Mouse (Mus musculus) brain, adult 2 months (tissue): ENCODE measurements around the gene Raver1.
"Not testable (repeated sequence)": the region's sequence is repeated elsewhere in the genome, so short reads cannot be mapped to it uniquely, and the experiment has no call there.

Source experiments
- DNase-seq: peaks from one replicate; pipeline ENCODE4 v3.0.0; 2011; ENCODE audit warnings: low read depth, low spot score

The Raver1 gene

DNA sequence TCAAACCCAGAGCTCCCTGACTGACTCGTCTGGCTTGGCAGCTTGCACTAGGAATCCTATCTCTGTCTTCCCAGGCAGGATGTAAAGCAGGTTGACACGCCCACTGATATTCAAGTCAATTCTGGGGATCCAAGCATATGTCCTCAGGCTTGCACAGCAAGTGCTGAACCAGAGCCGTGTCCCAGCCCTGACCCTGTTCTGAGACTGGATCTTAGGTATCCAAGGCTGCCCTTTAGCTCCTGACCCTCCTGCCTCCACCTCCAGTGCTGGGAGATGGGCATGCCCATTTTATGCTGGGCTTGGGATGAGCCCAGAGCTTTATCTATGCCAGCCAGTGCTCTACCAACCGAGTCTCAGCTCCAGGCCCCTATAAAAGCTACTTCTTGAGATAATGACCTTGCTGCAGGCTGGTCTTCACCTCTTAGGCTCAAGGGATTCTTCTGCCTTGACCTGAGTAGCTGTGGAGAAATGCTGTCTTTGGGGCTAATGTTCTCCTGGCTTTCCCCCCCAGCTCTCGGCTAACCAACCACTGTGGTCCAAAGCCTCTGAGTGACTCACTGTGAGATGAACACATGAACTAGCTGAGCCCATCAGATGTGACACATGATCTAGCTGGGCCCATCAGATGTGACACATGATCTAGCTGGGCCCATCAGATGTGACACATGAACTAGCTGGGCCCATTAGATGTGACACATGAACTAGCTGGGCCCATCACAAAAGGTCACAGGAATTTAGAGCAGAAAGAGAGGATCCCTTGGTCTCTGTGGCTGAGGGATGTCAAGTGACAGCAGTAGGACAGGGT lies 14.2 kb upstream of the Raver1 start:
- DNase-seq = peak; percentile 60

DNA sequence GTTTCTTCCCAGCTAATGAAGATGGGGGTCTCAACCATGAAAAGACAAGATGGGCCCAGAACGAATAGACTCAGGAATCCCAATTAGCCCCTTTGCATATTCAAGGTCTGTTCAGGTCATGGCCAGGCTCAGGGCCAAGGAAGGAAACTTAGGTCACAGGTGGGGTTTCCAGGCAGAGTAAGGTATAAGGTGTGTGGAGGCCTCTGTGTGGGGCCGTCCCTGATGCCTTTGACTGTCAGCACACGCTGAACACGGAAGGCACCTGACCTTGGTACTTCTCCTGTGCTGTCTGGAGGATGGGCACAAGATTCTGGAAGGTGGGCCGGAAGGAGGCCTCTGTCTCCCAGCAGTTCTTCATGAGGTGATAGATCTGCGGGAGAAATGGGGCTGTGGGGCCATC lies 13.0 kb upstream of the Raver1 start:
- DNase-seq = no peak

DNA sequence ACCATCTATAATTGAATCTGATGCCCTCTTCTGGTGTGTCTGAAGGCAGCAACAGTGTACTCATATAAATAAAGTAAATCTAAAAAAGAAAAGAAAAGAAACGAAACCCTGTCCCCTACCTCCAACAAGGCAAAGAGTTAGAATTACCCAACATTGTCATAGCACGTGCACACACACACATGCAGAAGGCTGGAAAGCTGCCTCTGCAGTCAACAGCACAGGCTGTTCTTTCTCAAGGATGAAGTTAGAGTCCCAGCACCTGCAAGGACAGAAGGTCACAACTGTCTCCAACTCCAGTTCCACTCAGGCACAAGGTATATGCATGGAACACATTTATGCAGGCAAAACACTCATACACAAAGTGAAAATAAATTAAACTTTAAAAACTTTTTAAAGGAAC lies 10.3 kb upstream of the Raver1 start:
- no peak for DNase-seq

DNA sequence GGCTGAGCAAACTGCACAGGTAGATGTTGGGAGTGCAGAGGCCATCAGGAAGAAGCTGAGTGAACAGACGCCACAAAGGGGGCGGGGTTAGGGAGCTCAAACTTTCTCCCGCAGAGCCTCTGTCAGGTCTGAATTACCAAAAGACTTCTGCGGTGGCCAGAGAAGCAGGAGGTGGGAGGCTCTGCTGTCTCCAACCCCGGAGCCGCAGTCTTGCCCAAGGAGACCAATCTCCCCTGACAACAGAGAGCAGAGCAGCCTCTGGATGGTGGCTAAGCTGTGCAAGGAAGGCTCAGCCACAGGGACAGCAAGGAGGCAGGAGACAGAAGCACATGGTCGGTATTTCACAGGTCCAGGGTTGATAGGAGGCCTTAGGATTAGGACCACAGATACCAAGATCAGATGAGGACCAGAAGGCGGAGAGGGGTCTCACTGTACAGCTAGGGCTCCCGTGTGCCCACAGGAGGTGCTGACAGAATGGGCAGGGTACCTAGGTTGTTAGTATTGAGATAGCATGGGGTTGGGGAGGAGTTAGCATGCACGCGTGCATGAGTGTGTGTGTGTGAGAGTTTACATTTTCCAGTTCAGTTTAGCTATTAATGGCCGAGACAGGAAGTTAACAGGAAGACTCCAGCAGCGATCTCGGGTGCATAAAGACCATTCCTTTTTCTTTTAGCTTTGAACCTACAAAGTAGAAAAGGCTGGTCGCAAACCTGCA lies 8.8 kb upstream of the Raver1 start:
- DNase-seq = no peak

- DNase-seq = peak; percentile 92
Observed at GRCm38 (mm10) chr9:21097793-21098192, 6.0 kb upstream of the Raver1 start.

GRCm38 (mm10) chr9:21095958-21096357 lies 4.2 kb upstream of the Raver1 start:
- no peak for DNase-seq

DNA sequence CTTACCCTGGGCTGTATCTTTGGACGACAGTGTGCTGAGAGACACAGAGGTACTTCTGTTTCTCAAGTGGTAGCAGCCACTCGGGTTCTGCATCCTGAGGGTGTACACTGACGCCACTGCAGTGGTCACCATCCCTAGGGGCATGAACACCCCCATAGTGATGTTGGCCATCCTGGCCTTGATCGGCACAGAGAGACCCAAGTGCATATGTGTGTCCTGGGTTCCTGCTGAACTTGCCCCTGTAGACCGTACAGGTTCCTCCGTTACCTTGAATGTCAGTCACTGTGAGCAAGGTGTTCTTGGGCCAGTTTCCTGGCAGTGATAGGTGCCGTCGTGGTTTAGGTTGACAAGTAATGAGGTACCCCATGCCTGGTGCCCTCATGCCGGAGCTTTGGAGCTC lies 1.6 kb upstream of the Raver1 start:
- DNase-seq = no peak

GRCm38 (mm10) chr9:21090972-21091706 lies 669 bp downstream of the Raver1 start:
- no peak for DNase-seq

DNA sequence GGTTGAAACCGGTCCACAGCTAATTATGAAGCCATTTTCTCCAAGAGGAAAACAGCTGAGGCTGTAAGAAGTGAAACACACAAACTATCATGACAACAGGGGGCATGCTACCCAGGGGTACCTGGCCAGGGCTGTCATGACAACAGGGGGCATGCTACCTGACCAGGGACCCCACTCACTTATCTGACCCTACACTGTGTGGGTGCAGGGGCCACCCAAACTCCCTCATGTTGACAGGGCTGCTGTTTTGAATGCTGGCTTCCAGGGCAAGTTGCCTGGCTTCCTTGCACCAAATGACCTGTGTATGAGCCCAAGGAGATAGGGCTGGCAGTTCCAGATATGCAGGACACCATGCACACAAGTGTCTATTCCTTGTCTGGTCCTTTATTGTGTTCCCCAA lies 1.3 kb downstream of the Raver1 start:
- no peak for DNase-seq

DNA sequence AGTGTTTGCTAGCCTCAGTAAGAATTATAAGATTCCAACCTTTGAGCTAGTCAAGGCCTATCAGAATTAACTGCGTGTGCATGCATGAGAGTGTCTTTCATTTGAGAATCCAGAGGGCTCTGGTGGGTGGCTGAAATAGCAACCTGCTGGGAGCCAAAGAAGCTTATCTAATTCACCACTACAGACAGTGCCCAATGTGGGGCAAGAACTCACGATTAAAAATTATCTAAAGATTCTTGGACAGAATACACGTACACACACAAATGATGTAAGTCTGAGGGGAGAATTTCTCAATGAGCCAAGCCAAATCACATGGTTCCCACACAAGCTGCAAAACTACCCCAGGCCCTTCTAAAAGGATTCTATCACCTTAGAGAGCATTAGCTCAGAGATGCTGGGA lies 8.5 kb downstream of the Raver1 start:
- DNase-seq = no peak

DNA sequence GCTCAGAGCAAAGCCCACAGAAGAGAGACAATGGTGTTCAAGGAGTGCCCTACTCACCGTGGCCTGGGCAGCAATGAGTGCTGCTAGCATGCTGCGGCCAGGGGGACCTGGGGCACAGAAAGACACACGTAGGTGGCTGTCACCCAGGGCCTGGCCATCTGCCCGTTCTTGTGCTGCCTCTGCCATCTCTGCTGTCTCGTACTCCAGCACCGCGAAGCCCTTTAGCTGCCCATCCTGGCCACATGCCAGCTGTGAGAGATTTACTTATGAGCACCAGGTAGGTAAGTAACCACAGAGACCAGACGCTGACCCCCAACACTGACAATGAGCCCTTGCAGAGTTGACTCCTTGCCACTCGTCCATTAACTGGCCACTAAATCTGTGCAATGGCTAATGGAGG lies 10.7 kb downstream of the Raver1 start:
- DNase-seq = no peak

GRCm38 (mm10) chr9:21075625-21076024 lies 16.2 kb downstream of the Raver1 start:
- DNase-seq = no peak

DNA sequence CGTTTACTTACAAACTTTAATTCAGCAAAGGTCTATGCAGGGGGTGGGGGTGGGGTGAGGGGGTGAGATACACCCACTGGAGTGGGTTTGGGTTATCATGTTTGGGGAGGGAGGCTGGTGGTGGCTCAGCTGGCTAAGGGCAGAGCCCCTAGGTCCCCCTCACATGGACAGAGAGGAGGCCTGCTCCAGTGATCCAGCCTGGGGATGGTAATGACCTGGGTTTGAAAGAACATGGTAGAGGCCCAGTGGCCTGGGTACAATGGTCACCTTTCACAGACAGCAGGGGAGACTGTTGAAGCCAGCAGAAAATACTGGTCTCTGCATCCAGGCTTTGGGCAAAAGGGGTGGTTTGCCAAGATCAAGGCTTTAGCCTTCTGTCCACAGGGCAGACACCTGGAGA lies 17.6 kb downstream of the Raver1 start:
- DNase-seq = no peak

- peak; percentile 97 for DNase-seq
Observed at GRCm38 (mm10) chr9:21073044-21073840, 18.6 kb downstream of the Raver1 start, which contains the start of the genes Gm49373 and Fdx1l. Gm49373 (minus strand) TSS chr9:21073096. Fdx1l (minus strand) TSS chr9:21073614.

DNA sequence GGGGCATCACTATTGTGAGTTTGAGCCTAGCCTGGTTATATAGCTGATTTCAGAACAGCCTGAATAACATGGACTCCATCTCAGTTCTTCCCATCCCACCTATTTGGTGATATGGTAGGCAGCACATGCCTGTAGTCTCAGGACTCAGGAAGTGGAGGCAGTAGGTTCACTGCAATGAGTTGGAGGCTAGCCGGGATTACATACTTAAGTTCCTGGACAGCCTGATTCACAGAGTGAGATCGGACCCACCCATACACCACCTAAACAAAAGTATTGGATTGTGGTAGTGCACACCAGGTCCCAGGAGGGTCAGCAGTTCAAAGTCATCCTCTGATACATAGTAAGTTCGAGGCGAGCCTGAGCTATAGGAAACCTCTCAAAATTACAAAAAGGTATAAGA lies 19.2 kb downstream of the Raver1 start:
- peak; percentile 36 for DNase-seq

DNA sequence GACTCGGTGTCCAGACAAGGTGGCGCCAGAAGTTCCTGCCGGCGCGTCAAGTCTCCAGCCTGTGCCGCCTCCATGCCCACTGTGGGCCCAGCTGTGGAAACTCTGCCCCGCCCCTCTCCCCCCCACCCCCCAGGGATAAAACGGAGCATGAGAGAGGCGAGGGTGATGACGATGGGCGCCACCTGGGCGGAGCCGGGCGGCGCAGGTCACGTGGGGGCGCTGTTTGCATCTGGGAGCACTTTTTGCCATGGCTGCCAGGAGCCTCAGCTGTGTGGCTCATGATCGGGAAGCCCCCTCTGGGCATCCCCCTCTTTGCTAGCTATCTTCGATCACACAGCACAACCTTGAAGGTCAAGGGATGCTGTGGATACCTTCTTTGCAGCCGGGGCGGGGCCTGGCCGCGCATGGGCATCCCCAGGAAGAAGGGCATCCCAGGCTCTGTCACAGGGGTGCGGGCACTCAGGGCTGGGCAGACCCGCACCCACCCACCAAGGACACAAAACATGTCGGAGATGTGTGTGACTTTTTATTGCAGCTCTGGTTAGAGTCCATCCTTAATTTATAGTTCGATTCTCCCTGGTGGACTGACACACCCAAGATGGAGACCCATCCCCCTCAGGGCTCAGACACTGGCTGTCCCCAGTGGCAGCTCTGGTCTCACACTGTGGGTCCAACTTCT lies 24.7 kb downstream of the Raver1 start, which contains the start of gene Zglp1:
Gene Zglp1, minus strand, starts transcription at position 88 of the 679 bp plus-strand sequence.
- no peak for DNase-seq

DNA sequence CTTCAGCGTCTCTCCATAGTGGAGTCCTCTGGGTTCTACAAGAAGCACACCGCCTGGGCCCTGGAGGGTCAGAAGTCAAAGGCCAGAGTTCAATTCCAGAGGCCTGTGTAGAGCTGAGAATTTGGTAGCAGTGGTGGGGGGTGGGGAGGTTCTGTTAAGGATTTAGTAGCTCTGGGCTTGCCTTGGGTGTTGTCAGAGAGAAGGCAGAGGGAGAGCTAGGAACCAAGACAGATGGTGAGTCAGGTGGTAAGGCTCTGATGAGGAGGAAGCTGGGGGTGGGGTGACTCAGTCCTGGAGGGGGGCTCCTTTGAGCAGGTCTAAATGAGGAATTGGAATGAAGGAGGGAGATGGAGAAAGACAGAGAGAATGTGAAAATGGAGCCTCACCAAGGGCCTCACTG lies 28.9 kb downstream of the Raver1 start:
- DNase-seq = peak; percentile 94

DNA sequence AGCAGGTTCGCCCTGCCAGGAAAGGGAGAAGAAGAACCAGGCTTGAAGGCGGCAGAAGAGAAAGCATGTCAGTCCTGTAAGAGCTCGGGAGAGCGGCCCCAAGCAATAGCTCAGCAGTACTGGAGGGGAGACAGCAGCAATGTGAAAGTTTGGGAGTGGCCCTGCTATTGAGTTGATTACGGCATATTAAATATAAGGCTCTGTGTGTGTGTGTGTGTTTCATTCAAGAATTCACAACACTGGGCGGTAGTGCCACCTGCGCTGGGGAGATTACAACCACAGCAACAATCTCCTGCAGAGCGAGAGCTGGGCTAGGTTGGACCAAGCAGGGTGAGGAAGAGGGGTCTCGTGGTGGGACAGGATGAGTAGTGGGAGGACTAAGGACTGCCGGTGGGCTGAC lies 40.2 kb downstream of the Raver1 start:
- no peak for DNase-seq

DNA sequence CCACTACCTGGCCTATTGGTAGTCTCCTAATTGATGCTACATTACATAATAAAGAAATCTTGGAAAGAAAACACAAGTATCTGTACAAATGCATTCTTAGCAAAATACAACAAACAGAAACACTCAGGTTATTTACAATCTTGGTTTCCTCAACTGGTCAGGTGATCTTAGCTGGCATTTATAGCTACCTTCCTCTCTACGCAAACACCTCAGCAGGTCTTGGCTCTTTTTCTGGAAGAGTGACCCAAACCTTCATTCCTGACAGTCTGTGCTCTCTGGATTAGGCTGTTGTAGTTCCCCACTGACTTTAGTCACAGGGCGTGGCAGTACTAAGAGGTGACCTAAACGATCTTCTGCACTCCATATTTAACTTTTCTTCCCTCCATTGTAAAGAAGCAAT lies 46.6 kb downstream of the Raver1 start:
- no peak for DNase-seq

DNA sequence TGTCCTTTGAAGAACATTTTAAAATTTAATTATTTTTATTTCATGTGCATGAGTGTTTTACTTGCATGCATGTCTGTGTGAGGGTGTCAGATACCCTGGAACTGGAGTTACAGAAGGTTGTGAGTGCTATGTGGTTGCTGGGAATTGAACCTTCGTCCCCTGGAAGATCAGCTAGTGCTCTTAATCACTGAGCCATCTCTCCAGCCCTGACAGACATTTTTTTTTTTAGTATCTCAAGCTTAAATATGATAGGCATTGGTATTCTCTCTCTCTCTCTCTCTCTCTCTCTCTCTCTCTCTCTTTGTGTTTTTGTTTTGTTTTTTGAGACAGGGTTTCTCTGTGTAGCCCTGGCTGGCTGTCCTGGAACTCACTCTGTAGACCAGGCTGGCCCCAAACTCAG lies 47.0 kb downstream of the Raver1 start:
- not testable (repeated sequence) for DNase-seq

DNA sequence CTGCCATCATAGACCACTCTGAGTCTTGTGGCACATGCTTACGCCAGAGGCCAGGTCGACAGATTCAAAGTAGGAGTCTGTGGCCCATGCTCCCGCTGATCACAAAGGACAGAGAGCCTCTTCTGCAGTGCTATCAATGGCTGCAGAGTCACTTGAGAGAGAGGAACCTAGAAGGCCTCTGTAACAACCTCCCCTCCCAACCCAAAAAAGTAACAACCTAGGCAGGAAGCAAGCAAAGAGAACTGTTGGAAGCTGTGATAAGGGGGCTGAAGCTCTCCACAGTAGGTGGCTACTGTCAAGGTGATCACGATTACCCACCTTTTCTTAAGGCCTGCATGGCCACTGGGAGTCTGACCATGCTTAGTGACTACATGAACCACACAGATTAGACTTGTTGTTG lies 48.2 kb downstream of the Raver1 start:
- no peak for DNase-seq
